Mouse (Mus musculus): ENCODE data around the gene Kctd6.
"Not testable (repeated sequence)": the region's sequence is repeated elsewhere in the genome, so short reads cannot be mapped to it uniquely, and the experiment has no call there.

Kctd6 gene

GRCm38 (mm10) chr14:8249206-8249605 is 35.3 kb downstream of the Kctd6 start:
- no peak for DNase-seq (ENCODE audit: extremely low read depth, low read depth)

- no peak for DNase-seq (ENCODE audit: extremely low read depth, low read depth)
Measured at GRCm38 (mm10) chr14:8250141-8250871, 36.4 kb downstream of the Kctd6 start.

GRCm38 (mm10) chr14:8251330-8251885 is 37.5 kb downstream of the Kctd6 start:
- no peak for DNase-seq (ENCODE audit: extremely low read depth, low read depth)

- peak; percentile 39 for DNase-seq (ENCODE audit: extremely low read depth, low read depth)
Measured at GRCm38 (mm10) chr14:8255076-8255729, 41.3 kb downstream of the Kctd6 start.

DNA sequence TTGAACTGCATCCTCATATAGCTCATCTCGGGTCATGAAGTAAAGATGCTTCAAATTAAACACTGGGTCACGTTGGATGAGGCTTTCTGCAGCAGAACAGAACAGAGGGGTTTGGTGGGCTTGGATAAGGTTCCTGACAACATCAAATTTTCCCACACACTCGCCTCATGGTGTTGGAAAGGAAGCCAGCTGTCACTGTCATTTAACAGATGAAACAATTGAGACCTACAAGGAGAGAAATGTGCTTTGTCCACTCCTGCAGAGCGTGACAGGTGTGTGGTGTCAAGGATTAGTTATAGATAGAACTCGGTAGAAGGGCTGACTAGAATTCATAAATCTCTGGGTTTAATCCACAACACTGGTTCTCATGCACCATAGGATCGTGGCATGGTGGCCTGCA is 42.1 kb downstream of the Kctd6 start:
- DNase-seq (ENCODE audit: extremely low read depth, low read depth) = no peak

- no peak for DNase-seq (ENCODE audit: extremely low read depth, low read depth)
Measured at GRCm38 (mm10) chr14:8256881-8257280, 42.9 kb downstream of the Kctd6 start.

GRCm38 (mm10) chr14:8257521-8258334 is 43.8 kb downstream of the Kctd6 start:
- DNase-seq (ENCODE audit: extremely low read depth, low read depth) = no peak

GRCm38 (mm10) chr14:8258335-8258627 is 44.3 kb downstream of the Kctd6 start:
- DNase-seq (ENCODE audit: extremely low read depth, low read depth) = no peak

- DNase-seq (ENCODE audit: extremely low read depth, low read depth) = no peak
Measured at GRCm38 (mm10) chr14:8258752-8259151, 44.8 kb downstream of the Kctd6 start.

DNA sequence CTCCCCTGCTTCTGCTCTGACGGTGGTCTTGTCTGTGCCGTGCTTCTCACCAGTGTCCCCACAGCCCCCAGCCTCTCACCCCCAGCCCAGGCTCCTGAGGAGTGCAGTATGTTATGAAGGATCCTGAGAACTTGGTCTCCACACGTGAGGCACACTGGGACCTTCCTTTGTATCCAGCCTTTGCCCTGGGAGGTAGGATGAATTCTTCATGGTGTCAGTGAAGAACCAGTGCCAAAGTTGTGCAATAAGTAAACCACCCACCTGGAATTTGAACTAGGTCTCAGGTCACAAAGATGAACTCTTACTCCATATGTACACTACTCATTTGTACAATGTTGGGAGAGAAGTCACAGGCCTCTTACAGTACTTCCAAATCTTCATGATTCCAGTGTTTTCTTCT is 45.2 kb downstream of the Kctd6 start, which contains the start of gene Acox2:
Gene Acox2, minus strand, starts transcription at position 188 of the 400 bp plus-strand sequence.
- no peak for DNase-seq (ENCODE audit: extremely low read depth, low read depth)

GRCm38 (mm10) chr14:8260214-8260613 is 46.3 kb downstream of the Kctd6 start:
- no peak for DNase-seq (ENCODE audit: extremely low read depth, low read depth)

DNA sequence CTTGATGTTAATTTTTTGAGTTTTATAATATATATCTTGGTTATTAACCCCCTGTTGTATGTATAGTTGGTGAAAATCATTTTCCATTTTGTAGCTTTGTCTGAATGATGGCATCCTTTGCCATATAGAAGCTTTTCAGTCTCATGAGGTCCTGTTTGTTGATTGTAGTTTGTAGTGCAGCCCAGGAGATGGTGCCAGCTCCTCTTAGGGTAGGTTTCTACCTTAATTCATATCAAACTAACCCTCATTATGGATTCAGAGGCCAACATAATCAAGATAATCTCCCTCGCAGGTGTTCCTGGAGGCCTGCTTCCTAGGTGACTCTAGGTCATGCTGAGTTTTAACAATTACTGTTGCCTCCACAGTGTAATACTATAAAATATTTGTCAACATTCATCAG is 48.3 kb downstream of the Kctd6 start:
- DNase-seq (ENCODE audit: extremely low read depth, low read depth) = no peak

GRCm38 (mm10) chr14:8264378-8264777 is 50.4 kb downstream of the Kctd6 start:
- no peak for DNase-seq (ENCODE audit: extremely low read depth, low read depth)

DNA sequence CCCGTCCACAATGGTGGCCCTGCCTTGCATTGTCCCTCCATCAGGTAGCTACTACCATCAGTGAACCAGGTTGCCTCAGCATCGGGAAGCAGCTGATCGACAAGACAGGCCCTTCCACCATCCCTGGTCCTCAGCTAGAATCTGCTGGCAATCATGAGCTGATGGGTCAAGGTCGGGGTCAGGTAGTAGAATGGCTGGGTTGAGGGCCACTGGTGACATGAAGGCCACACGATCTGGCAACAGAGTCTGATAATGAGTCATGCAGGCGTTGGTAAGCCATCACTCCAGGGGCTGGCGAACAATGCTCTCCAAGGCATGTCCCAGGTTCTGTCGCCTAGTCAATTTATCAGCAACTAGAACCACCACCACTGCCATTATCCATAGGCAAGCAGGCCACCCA is 57.3 kb downstream of the Kctd6 start:
- DNase-seq (ENCODE audit: extremely low read depth, low read depth) = not testable (repeated sequence)
